Comparison of ENCODE assay signal across 8 mouse cellular contexts in genomic region chr4:135306971-135307632, GRCm38 (mm10). TPM values are rescaled to one million over a fixed set of nuclear protein-coding genes. Genes with fewer than 3 reads are reported as not detected.
DNase-seq lines count a peak whose midpoint lies in the region; ATAC-seq and TF ChIP-seq lines count a peak whose summit lies in the region.

No protein-coding gene starts in this region.

- H3K9ac ChIP-seq in heart, adult 2 months (ENCODE audit: low read depth, low read length) = no peak overlapping the region
- H3K9ac ChIP-seq in limb, embryonic 12.5 days (replicated peaks) = no peak overlapping the region

- H3K27me3 ChIP-seq in spleen, adult 2 months (ENCODE audit: control insufficient read depth, insufficient read depth, low read length) = no peaks in the 10 kb centered on the region
- H3K27me3 ChIP-seq in heart, adult 2 months (ENCODE audit: control insufficient read depth, insufficient read depth, low read length) = no peaks in the 10 kb centered on the region
- no peaks in the 10 kb centered on the region for H3K27me3 ChIP-seq in limb, embryonic 12.5 days

- peak overlapping the region; percentile 2; the same call in 1 of the 2 replicates for H3K27ac ChIP-seq in spleen, adult 2 months (ENCODE audit: insufficient read depth, low read length)
- peak overlapping the region; percentile 85 for H3K27ac ChIP-seq in heart, adult 2 months
- no peak overlapping the region for H3K27ac ChIP-seq in limb, embryonic 12.5 days

- no peak for ATAC-seq in limb, embryonic 12.5 days (ENCODE audit: insufficient number of reproducible peaks, insufficient read depth, low FRiP score, low TSS enrichment, low read depth)

- no peaks in the 10 kb centered on the region for H3K4me1 ChIP-seq in spleen, adult 2 months (ENCODE audit: control insufficient read depth, insufficient read depth, insufficient read length)
- peaks cover 13% of the 10 kb centered on the region for H3K4me1 ChIP-seq in heart, adult 2 months (ENCODE audit: control insufficient read depth, insufficient read depth, low read length)
- peaks cover 27% of the 10 kb centered on the region; the same call in 1 of the 2 replicates for H3K4me1 ChIP-seq in limb, embryonic 12.5 days (replicated peaks)

- H3K9me3 ChIP-seq in limb, embryonic 12.5 days = no peaks in the 10 kb centered on the region

- H3K36me3 ChIP-seq in spleen, adult 2 months (ENCODE audit: control insufficient read depth, insufficient read depth, low read length) = no peaks in the 10 kb centered on the region
- H3K36me3 ChIP-seq in heart, adult 2 months (ENCODE audit: control insufficient read depth, insufficient read depth, low read length) = no peaks in the 10 kb centered on the region
- H3K36me3 ChIP-seq in limb, embryonic 12.5 days = no peaks in the 10 kb centered on the region

- intact Hi-C loops in heart, adult 2 months (cut with DNase I) = no loop called here

- 0 out of 2 replicates have a peak, but pooled peaks have one; percentile 16 for TF ChIP-seq EP300 in heart, adult 2 months (IDR thresholded peaks at IDR 0.05; ENCODE audit: insufficient read depth, low read depth, low read length)

- 84% methylated on average over 17 of the region's 17 CpGs for WGBS in spleen, adult 2 months
- WGBS in heart, adult 2 months = 44% methylated on average over 17 of the region's 17 CpGs
- WGBS in limb, embryonic 12.5 days = 43% methylated on average over 17 of the region's 17 CpGs

- H3K79me2 ChIP-seq in heart, adult 2 months (replicated peaks; ENCODE audit: control insufficient read depth, insufficient read depth, low read length) = no peaks in the 10 kb centered on the region

- TF ChIP-seq POLR2A in spleen, adult 2 months (IDR thresholded peaks at IDR 0.05; ENCODE audit: low read depth, low read length) = no peak
- no peak for TF ChIP-seq POLR2A in heart, adult 2 months (IDR thresholded peaks at IDR 0.05; ENCODE audit: insufficient read depth, low read depth, low read length)

- no peak overlapping the region for H3K4me3 ChIP-seq in spleen, adult 2 months (ENCODE audit: extremely low read depth, insufficient read depth, insufficient read length)
- no peak overlapping the region for H3K4me3 ChIP-seq in heart, adult 2 months
- no peak overlapping the region for H3K4me3 ChIP-seq in limb, embryonic 12.5 days (replicated peaks)

- no peak for DNase-seq in spleen, adult 2 months (ENCODE audit: low read depth in 1 of 2, low spot score in 2 of 2)
- DNase-seq in spleen, adult 12 weeks (ENCODE audit: low spot score) = no peak
- peak; percentile 50 to 62 for DNase-seq in heart, adult 2 months
- peak; percentile 43 for DNase-seq in retina, embryonic 14.5 days (ENCODE audit: low spot score)
- no peak for DNase-seq in layer of hippocampus, adult 9-11 months
- no peak for DNase-seq in urinary bladder, postnatal 14 days (ENCODE audit: low spot score)
- DNase-seq in layer of hippocampus, adult 9-10 months (ENCODE audit: low spot score) = no peak

- no peak for TF ChIP-seq CTCF in spleen, adult 2 months (IDR thresholded peaks at IDR 0.05; ENCODE audit: extremely low read depth, insufficient read depth, insufficient read length, insufficient replicate concordance)
- no peak for TF ChIP-seq CTCF in heart, adult 2 months (IDR thresholded peaks at IDR 0.05)

- 0 out of 2 replicates have a peak overlapping the region, but pooled peaks have one; percentile 13 for H3K4me2 ChIP-seq in limb, embryonic 12.5 days

RNA-seq across cellular contexts. Expression of gene Clic4, which starts 34.5 kb away (rescaled TPM):
- polyA plus RNA-seq in spleen, adult 2 months (2012; rRNA removed) = 34.7 and 40.8 TPM in 2 replicates
- 100 to 1,000 TPM; 248 to 249 TPM for total RNA-seq in heart, adult 2 months (2021)
- 148 and 227 TPM in 2 replicates for polyA plus RNA-seq in heart, adult 2 months (2012; rRNA removed)
- 191 and 199 TPM in 2 replicates for polyA plus RNA-seq in limb, embryonic 12.5 days (2016; fragmentation: Nextera tagmentation; extraction: Ambion mirVana)

RNA-seq across cellular contexts. Expression of gene Srrm1, which starts 46.0 kb away (rescaled TPM):
- polyA plus RNA-seq in spleen, adult 2 months (2012; rRNA removed) = 21.1 and 22.2 TPM in 2 replicates
- 10 to 100 TPM; 53.8 to 58.2 TPM for total RNA-seq in heart, adult 2 months (2021)
- 25.0 and 35.0 TPM in 2 replicates for polyA plus RNA-seq in heart, adult 2 months (2012; rRNA removed)
- 260 and 298 TPM in 2 replicates for polyA plus RNA-seq in limb, embryonic 12.5 days (2016; fragmentation: Nextera tagmentation; extraction: Ambion mirVana)

Comparison
In these comparisons a context has a peak if more than half of its experiments do, and no peak if none do; other contexts are left out.
1. DNase-seq: peak in heart, adult 2 months (2 of 2) and retina, embryonic 14.5 days (single experiment); none in spleen, adult 2 months (0 of 2), spleen, adult 12 weeks (single experiment), layer of hippocampus, adult 9-11 months (single experiment), urinary bladder, postnatal 14 days (single experiment) and layer of hippocampus, adult 9-10 months (single experiment).